Mouse (Mus musculus) layer of hippocampus, adult 6 months (tissue): ENCODE results near the gene Enpp7. TPM values are rescaled to one million over a fixed set of nuclear protein-coding genes. Genes with fewer than 3 reads are reported as not detected.

ENCODE experiments used
- long read RNA-seq, 2 experiments: library from polyadenylated mRNA; unstranded; transcript quantifications; one replicate each; pipeline ENCODE4 v2.0.0; 2019 to 2020
- polyA plus RNA-seq: library from polyadenylated mRNA; unstranded; fragments of <200 nt; fragmentation: Nextera tagmentation; gene quantifications from 2 replicates; pipeline ENCODE4 v1.2.3, GENCODE M21; 2021

Enpp7 gene
- not detected in 2 replicates for polyA plus RNA-seq
- long read RNA-seq, experiment 1: 0 reads
- long read RNA-seq, experiment 2: 0 reads

GRCm38 (mm10) chr11:118987999-118988398 lies at the start of gene Enpp7:
Gene Enpp7, plus strand, starts transcription at chr11:118988188.

DNA sequence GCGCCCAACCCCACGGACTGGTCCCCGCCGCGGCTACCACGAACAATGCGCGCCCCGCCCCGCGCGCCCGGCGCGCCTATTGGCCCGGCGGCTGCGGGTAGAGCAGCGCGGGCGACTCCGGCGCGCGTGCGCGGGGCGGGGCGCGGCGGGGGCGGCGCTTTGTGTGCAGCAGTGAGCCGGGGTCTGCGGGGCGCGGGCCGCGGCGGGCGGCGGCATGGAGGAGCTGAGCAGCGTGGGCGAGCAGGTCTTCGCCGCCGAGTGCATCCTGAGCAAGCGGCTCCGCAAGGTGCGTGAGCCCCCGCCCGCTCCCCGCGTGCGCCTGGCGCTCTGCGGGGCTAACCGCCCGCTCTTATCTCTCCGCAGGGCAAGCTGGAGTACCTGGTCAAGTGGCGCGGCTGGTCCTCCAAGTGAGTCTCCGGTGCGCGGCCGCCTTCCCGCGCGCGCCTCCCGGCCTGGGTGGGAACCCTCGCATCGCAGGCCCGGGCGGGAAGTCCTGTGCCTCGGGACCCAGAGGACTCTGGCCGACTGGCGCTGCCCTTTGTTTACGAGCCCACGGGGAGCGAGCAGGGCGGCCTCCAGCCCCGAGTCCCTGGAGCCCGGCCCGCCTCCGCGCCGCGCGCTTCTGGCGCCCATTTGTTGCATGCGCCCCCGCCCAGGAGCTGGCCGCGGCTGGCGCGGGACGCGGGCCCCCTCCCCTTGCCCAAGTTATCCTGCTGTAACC lies 35.1 kb downstream of the Enpp7 start, which contains the start of gene Cbx2:
Cbx2 (plus strand) TSS at position 68 of the 721 bp plus-strand sequence.

DNA sequence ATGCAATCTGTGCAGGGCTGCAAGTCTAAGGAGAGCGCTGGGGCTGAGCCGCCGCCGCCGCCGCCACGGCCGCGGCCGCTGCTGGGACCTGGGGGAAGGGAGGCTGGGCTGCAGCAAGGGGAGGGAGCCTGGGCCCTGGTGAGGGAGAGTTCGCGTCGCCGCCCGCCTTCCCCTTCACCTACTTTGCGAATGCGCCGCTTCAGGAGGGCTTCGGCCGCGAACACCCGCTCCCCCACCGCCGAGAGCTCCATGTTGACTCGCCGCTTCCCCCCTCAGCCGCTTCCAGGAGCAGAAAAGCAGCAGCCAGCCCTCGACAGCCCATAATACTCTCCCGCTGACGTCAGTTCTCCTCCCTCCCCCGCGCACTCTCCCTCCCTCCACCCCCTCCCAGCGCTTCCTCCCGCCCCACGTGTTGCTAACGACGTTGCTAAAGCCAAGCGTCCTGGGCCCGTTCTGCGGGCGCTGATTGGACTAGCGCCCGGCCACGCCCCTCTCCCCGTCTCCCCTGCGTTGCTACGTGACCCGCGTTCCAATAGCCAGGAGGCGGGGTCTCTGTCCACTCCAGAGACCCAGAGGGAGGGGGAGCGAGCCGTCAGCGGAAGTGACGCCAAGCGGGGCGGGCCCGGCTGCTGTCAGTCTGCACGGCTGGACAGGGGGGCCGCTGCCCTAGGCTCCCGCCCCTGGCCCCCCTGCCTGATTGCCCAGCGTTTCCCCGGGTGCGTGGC lies 52.8 kb downstream of the Enpp7 start, which contains the start of gene Cbx8:
Cbx8 (minus strand) TSS at position 370 of the 725 bp plus-strand sequence.

Other genes starting within 250 kb of the Enpp7 start
- gene Rbfox3, start 76.6 kb upstream of the Enpp7 start, polyA plus RNA-seq: 186 and 187 TPM in 2 replicates
- gene Cbx2, start 34.8 kb downstream of the Enpp7 start, polyA plus RNA-seq: 0.30 and 0.40 TPM in 2 replicates
- 8.1 and 8.7 TPM in 2 replicates for gene Cbx8, start 52.8 kb downstream of the Enpp7 start, polyA plus RNA-seq
- gene Cbx4, start 98.0 kb downstream of the Enpp7 start, polyA plus RNA-seq: 3.8 and 4.5 TPM in 2 replicates
- gene Tbc1d16, start 240.3 kb downstream of the Enpp7 start, polyA plus RNA-seq: 6.9 and 8.0 TPM in 2 replicates
- 0.84 and 1.2 TPM in 2 replicates for gene Ccdc40, start 240.4 kb downstream of the Enpp7 start, polyA plus RNA-seq